Mouse (Mus musculus): ENCODE results near the gene Krtap5-1. TPM values are rescaled to one million over a fixed set of nuclear protein-coding genes. Genes with fewer than 3 reads are reported as not detected.

Gene Krtap5-1
- polyA plus RNA-seq, 1 experiment from 2014 or later, result not detected

Other genes starting within 250 kb of the Krtap5-1 start
- 46.4 and 46.9 TPM in 2 replicates for gene Mob2, start 236.1 kb downstream of the Krtap5-1 start, polyA plus RNA-seq (2016; fragmentation: Nextera tagmentation; extraction: Ambion mirVana)
- 45.0 and 45.8 TPM in 2 replicates for gene Dusp8, start 201.3 kb downstream of the Krtap5-1 start, polyA plus RNA-seq (2016; fragmentation: Nextera tagmentation; extraction: Ambion mirVana)
- gene Gm45618, start 176.4 kb downstream of the Krtap5-1 start, polyA plus RNA-seq (2016; fragmentation: Nextera tagmentation; extraction: Ambion mirVana), result not detected in 2 replicates
- gene Gm39115, start 161.1 kb downstream of the Krtap5-1 start, polyA plus RNA-seq (2016; fragmentation: Nextera tagmentation; extraction: Ambion mirVana), result not detected in 2 replicates
- not detected in 2 replicates for gene Gm45337, start 152.5 kb downstream of the Krtap5-1 start, polyA plus RNA-seq (2016; fragmentation: Nextera tagmentation; extraction: Ambion mirVana)
- gene Gm29735, start 140.0 kb downstream of the Krtap5-1 start, polyA plus RNA-seq (2016; fragmentation: Nextera tagmentation; extraction: Ambion mirVana), result not detected in 2 replicates
- not detected in 2 replicates for gene Gm4553, start 131.4 kb downstream of the Krtap5-1 start, polyA plus RNA-seq (2016; fragmentation: Nextera tagmentation; extraction: Ambion mirVana)
- gene Krtap5-2, start 121.1 kb downstream of the Krtap5-1 start, polyA plus RNA-seq (2016; fragmentation: Nextera tagmentation; extraction: Ambion mirVana), result not detected in 2 replicates
- not detected in 2 replicates for gene Gm10153, start 106.7 kb downstream of the Krtap5-1 start, polyA plus RNA-seq (2016; fragmentation: Nextera tagmentation; extraction: Ambion mirVana)
- not detected in 2 replicates for gene Krtap5-3, start 95.8 kb downstream of the Krtap5-1 start, polyA plus RNA-seq (2016; fragmentation: Nextera tagmentation; extraction: Ambion mirVana)
- not detected in 2 replicates for gene Gm7579, start 85.3 kb downstream of the Krtap5-1 start, polyA plus RNA-seq (2016; fragmentation: Nextera tagmentation; extraction: Ambion mirVana)
- gene Krtap5-5, start 67.1 kb downstream of the Krtap5-1 start, polyA plus RNA-seq (2016; fragmentation: Nextera tagmentation; extraction: Ambion mirVana), result not detected in 2 replicates
- gene Gm40460, start 56.0 kb downstream of the Krtap5-1 start, polyA plus RNA-seq (2016; fragmentation: Nextera tagmentation; extraction: Ambion mirVana), result not detected in 2 replicates
- not detected in 2 replicates for gene Gm2431, start 38.8 kb downstream of the Krtap5-1 start, polyA plus RNA-seq (2016; fragmentation: Nextera tagmentation; extraction: Ambion mirVana)
- gene Gm4559, start 22.8 kb downstream of the Krtap5-1 start, polyA plus RNA-seq (2016; fragmentation: Nextera tagmentation; extraction: Ambion mirVana), result not detected in 2 replicates
- gene Krtap5-4, start 6.4 kb upstream of the Krtap5-1 start, polyA plus RNA-seq (2016; fragmentation: Nextera tagmentation; extraction: Ambion mirVana), result not detected in 2 replicates
- 0.34 and 0.45 TPM in 2 replicates for gene Ifitm10, start 76.6 kb upstream of the Krtap5-1 start, polyA plus RNA-seq (2016; fragmentation: Nextera tagmentation; extraction: Ambion mirVana)
- gene Gm49369, start 85.5 kb upstream of the Krtap5-1 start, polyA plus RNA-seq (2016; fragmentation: Nextera tagmentation; extraction: Ambion mirVana), result 0.60 and 0.91 TPM in 2 replicates
- gene Ctsd, start 90.9 kb upstream of the Krtap5-1 start, polyA plus RNA-seq (2016; fragmentation: Nextera tagmentation; extraction: Ambion mirVana), result 132 TPM in 2 replicates
- not detected in 2 replicates for gene Syt8, start 137.7 kb upstream of the Krtap5-1 start, polyA plus RNA-seq (2016; fragmentation: Nextera tagmentation; extraction: Ambion mirVana)
- 1.3 TPM in 1 of 2 replicates, not detected in the other for gene Tnni2, start 144.7 kb upstream of the Krtap5-1 start, polyA plus RNA-seq (2016; fragmentation: Nextera tagmentation; extraction: Ambion mirVana)
- 5.4 and 6.3 TPM in 2 replicates for gene Lsp1, start 163.7 kb upstream of the Krtap5-1 start, polyA plus RNA-seq (2016; fragmentation: Nextera tagmentation; extraction: Ambion mirVana)
- 0.78 TPM in 1 of 2 replicates, not detected in the other for gene Tnnt3, start 201.7 kb upstream of the Krtap5-1 start, polyA plus RNA-seq (2016; fragmentation: Nextera tagmentation; extraction: Ambion mirVana)
- 10.8 and 15.9 TPM in 2 replicates for gene Mrpl23, start 235.6 kb upstream of the Krtap5-1 start, polyA plus RNA-seq (2016; fragmentation: Nextera tagmentation; extraction: Ambion mirVana)

All from forebrain, embryonic 12.5 days (tissue).